Mouse (Mus musculus): ENCODE measurements at regions not wholly inside any gene's neighbourhood (a gene's known extent, or its start where the extent isn't known, plus 50 kb on each side); places are given as distances from the start of the nearest gene placed in this dataset.

DNA sequence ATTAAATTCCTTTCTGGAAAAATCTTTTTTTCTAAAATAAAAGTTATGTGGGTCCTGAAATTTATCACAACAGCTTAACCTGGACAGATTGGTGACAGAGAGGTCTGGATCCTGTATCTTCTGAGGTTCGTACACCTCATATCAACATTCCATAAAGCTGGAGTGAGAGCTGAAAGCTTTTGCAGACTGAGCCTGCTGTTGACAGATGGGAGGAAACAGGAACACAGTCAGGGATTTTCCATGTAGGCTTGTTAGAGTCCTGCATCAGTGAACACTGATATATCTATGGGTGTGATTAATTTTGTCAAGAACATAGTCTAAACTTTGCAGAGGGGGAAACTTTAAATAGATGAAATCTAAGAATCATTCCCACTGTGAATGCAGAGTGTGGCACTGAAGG is 54.4 kb upstream of the Gbe1 start:
- no peak for TF ChIP-seq MYB (IDR thresholded peaks at IDR 0.05; ENCODE audit: low read depth, low read length)
- no peak for TF ChIP-seq CTCF (IDR thresholded peaks at IDR 0.05 in 2 of 3, conservative IDR thresholded peaks at IDR 0.05 in 1 of 3; ENCODE audit: control insufficient read depth in 1 of 3, insufficient read depth in 1 of 3, low read depth in 2 of 3, low read length in 3 of 3, poor library complexity in 1 of 3, severe bottlenecking in 1 of 3)
- TF ChIP-seq ETS1 (IDR thresholded peaks at IDR 0.05; ENCODE audit: low read depth, low read length) = no peak
- no peak for TF ChIP-seq MAX (IDR thresholded peaks at IDR 0.05; ENCODE audit: low read length)
- TF ChIP-seq POLR2A (IDR thresholded peaks at IDR 0.05; ENCODE audit: control insufficient read depth in 1 of 2, insufficient read depth in 1 of 2, low read depth in 1 of 2, low read length in 2 of 2, poor library complexity in 1 of 2) = no peak
- no peak for TF ChIP-seq TAL1 (IDR thresholded peaks at IDR 0.05; ENCODE audit: low read length)

All from MEL (cell line).